Mouse (Mus musculus): ENCODE results near the gene Abhd12b. TPM values are rescaled to one million over a fixed set of nuclear protein-coding genes. Genes with fewer than 3 reads are reported as not detected.

The Abhd12b gene
- polyA plus RNA-seq, 1 experiment = not detected

DNA sequence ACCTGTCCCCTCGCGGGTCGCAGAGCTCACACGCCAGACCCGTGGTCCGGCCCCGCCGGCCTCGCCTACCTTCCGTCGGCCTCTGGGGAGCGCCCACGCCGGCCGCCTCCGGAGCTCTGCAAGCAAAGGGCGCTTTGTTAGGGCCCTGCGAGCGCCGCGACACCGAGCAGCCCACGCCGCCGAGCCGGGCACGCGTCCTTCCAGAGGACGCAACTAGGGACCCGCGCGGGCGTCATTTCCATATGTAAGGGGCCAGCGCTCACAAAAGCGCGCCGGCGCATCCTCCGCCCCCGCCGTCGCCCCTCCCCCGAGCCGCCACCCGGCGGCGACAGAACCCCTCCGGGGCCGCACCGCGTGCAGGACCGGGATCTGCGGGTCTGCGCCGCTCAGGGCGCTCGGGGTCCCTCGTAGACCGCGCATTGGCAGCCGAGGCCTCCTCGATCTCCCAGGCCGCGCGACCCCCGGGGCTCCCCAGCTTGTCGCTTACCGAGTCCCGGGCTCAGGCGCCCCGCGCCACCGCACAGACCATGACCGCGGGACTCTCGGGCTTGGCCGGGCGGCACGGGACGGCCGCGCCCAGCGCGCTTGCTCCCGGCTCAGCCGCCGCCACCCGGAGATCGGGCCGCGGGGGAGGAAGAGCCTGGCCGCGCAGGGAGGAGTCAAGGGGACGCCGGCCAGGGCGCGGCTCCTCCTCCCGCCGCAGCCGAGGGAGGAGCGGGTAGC lies 42.4 kb upstream of the Abhd12b start:
- under 1% methylated on average over 99 of the region's 101 CpGs for WGBS

GRCm38 (mm10) chr12:70112090-70112383 lies 41.9 kb upstream of the Abhd12b start:
- 3% methylated on average over 16 of the region's 16 CpGs for WGBS
- H3K27ac ChIP-seq (ENCODE audit: insufficient read depth, low read depth, low read length) = peak overlapping the region; percentile 55
- TF ChIP-seq POLR2A (IDR thresholded peaks at IDR 0.05; ENCODE audit: insufficient read depth, low read depth, low read length) (no peak), CTCF (IDR thresholded peaks at IDR 0.05; ENCODE audit: insufficient read depth, low read depth, low read length) (no peak)
- H3K4me1 ChIP-seq (ENCODE audit: control insufficient read depth, insufficient read depth, low read length) = peaks cover 15% of the 10 kb centered on the region
- H3K4me3 ChIP-seq (ENCODE audit: insufficient read depth, low read depth, low read length) = peak overlapping the region; percentile 65

More for the DNA sequence above, 42.4 kb upstream of the Abhd12b start:
- Histone ChIP-seq H3K27ac (ENCODE audit: insufficient read depth, low read depth, low read length) (peak overlapping the region; percentile 55), H3K4me3 (ENCODE audit: insufficient read depth, low read depth, low read length) (peak overlapping the region; percentile 65), H3K4me1 (ENCODE audit: control insufficient read depth, insufficient read depth, low read length) (peaks cover 18% of the 10 kb centered on the region)
- TF ChIP-seq CTCF (IDR thresholded peaks at IDR 0.05; ENCODE audit: insufficient read depth, low read depth, low read length) (no peak), POLR2A (IDR thresholded peaks at IDR 0.05; ENCODE audit: insufficient read depth, low read depth, low read length) (peak; percentile 82)

DNA sequence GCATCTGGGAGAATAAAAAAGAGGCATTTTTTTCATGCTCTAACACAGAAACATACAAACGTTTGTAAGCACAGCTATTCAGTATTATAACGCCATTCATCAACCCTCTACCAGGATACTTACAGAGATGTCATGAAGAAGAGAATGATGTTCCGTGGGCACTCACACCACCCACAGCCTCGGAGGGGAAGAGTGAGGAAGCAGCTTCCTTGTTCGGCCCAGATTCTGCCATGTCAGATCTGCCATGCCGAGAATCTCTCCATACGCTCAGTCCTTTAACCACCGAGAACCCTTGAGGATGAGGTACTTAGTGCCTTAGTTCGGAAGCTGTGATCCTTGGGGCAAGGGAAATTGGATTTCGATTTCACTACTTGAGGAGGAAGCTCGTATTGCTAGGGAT lies 40.6 kb upstream of the Abhd12b start, which contains the start of gene Nin:
TSS of gene Nin (minus strand) at position 367 of the 400 bp plus-strand sequence.
- 49% methylated on average over 11 of the region's 11 CpGs for WGBS
- TF ChIP-seq POLR2A (IDR thresholded peaks at IDR 0.05; ENCODE audit: insufficient read depth, low read depth, low read length) (no peak), CTCF (IDR thresholded peaks at IDR 0.05; ENCODE audit: insufficient read depth, low read depth, low read length) (no peak)
- H3K4me1 ChIP-seq (ENCODE audit: control insufficient read depth, insufficient read depth, low read length) = peaks cover 7% of the 10 kb centered on the region
- no peak within 1 kb of the TSS for H3K4me3 ChIP-seq (ENCODE audit: insufficient read depth, low read depth, low read length)
- no peak within 1 kb of the TSS for H3K27ac ChIP-seq (ENCODE audit: insufficient read depth, low read depth, low read length)

DNA sequence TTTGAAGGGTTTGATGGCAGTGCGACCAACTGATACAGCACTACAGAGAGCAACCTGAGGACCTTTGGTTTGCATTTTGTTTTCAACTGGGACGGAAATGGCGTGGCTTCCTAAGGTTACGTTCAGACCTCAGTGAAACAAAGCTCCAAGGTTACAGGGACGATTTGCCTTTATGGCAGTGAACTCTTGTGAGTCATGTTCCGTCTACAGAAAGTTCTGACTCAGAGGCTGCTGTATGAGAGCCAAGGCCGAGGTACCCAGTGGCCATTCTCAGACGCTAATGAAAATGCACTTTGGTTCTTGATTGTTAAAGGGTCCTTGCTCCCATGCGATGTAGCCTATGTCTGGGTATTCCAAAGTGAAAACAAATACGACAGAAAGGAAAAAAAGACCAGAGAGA lies 36.8 kb upstream of the Abhd12b start:
- H3K27ac ChIP-seq (ENCODE audit: insufficient read depth, low read depth, low read length) = no peak overlapping the region
- WGBS = 61% methylated on average over 10 of the region's 10 CpGs
- TF ChIP-seq POLR2A (IDR thresholded peaks at IDR 0.05; ENCODE audit: insufficient read depth, low read depth, low read length) (no peak), CTCF (IDR thresholded peaks at IDR 0.05; ENCODE audit: insufficient read depth, low read depth, low read length) (no peak)
- no peak overlapping the region for H3K4me3 ChIP-seq (ENCODE audit: insufficient read depth, low read depth, low read length)
- peaks cover 2% of the 10 kb centered on the region for H3K4me1 ChIP-seq (ENCODE audit: control insufficient read depth, insufficient read depth, low read length)

DNA sequence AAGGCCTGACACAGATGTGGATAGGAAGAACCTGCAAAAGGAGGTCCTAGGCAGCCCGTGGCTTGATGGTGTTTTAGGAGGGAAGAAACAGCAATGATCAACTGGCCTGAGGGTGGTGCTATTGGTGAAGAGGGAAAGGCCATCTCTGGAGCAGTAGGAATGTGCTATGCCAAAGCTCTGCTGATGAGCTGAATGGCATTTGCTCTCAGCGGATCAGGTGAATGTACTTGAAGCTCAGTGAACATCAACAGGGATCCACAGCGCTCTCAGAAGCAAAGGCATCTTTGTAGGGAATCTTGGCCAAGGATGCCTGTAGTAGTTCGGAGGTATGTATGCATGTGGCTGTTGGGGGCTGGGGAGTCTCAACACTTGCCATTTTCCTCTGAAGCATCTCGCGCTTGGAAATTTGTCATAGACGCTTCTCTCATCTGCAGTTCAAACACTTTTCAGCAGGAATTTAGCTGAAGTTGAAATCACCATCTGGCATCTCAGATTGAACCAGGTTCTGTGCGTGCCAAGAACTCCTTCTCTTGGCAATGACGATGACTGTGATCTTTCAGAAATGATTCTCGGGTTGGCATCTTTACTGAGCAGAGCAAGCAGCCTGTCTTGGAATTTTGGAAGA lies 35.1 kb upstream of the Abhd12b start:
- Histone ChIP-seq H3K27ac (ENCODE audit: insufficient read depth, low read depth, low read length) (no peak overlapping the region), H3K4me3 (ENCODE audit: insufficient read depth, low read depth, low read length) (no peak overlapping the region), H3K4me1 (ENCODE audit: control insufficient read depth, insufficient read depth, low read length) (no peaks in the 10 kb centered on the region)
- 78% methylated on average over 10 of the region's 10 CpGs for WGBS
- TF ChIP-seq POLR2A (IDR thresholded peaks at IDR 0.05; ENCODE audit: insufficient read depth, low read depth, low read length) (no peak), CTCF (IDR thresholded peaks at IDR 0.05; ENCODE audit: insufficient read depth, low read depth, low read length) (no peak)

- WGBS = 40% methylated on average over 2 of the region's 2 CpGs
- Histone ChIP-seq H3K4me1 (ENCODE audit: control insufficient read depth, insufficient read depth, low read length) (no peaks in the 10 kb centered on the region), H3K27ac (ENCODE audit: insufficient read depth, low read depth, low read length) (no peak overlapping the region), H3K4me3 (ENCODE audit: insufficient read depth, low read depth, low read length) (no peak overlapping the region)
- TF ChIP-seq CTCF (IDR thresholded peaks at IDR 0.05; ENCODE audit: insufficient read depth, low read depth, low read length) = no peak
- no peak for TF ChIP-seq POLR2A (IDR thresholded peaks at IDR 0.05; ENCODE audit: insufficient read depth, low read depth, low read length)
Measured at GRCm38 (mm10) chr12:70119552-70119951, 34.4 kb upstream of the Abhd12b start.

DNA sequence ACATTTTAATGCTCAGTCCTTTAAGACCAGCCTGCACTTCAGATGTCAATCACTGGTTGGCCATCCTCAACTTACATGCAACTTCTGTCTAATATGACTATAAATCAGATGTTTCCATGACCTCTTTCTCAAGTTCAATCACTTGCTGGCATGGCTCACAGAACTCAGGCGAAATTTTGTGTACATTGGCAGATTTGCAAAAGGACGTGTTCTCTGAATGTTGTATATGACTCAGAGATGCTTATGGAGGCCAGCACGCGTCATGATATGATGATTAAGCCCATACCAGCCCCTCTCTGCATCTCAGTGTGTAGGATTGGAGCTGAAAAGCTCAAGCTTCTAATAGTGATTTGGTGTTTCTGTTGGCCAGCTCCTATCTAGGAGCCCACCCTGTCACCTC lies 27.3 kb upstream of the Abhd12b start:
- H3K27ac ChIP-seq (ENCODE audit: insufficient read depth, low read depth, low read length) = no peak overlapping the region
- TF ChIP-seq CTCF (IDR thresholded peaks at IDR 0.05; ENCODE audit: insufficient read depth, low read depth, low read length) (no peak), POLR2A (IDR thresholded peaks at IDR 0.05; ENCODE audit: insufficient read depth, low read depth, low read length) (no peak)
- H3K4me3 ChIP-seq (ENCODE audit: insufficient read depth, low read depth, low read length) = no peak overlapping the region
- H3K4me1 ChIP-seq (ENCODE audit: control insufficient read depth, insufficient read depth, low read length) = peaks cover 4% of the 10 kb centered on the region
- 90% methylated on average over 4 of the region's 4 CpGs for WGBS

DNA sequence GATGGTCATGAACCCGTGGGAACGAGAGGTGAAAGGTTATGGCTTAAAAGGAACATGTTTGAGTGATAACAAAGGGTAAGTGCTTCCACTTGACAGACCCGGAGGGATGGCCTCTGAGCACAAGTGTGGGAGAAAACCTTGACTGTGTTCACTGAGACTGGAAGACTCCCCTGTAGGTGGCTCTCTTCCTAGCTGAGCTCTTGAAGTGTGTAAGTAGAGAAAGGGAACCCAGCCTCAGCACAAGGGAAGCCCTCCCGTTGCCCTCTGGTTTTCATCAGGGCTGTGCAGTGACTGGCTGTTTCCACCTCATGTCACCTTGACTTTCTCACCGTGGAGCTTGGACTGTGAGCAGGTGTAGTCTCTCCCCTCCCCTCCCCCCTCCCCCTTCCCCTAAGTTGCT lies 24.8 kb upstream of the Abhd12b start:
- H3K4me1 ChIP-seq (ENCODE audit: control insufficient read depth, insufficient read depth, low read length) = peaks cover 4% of the 10 kb centered on the region
- H3K27ac ChIP-seq (ENCODE audit: insufficient read depth, low read depth, low read length) = no peak overlapping the region
- H3K4me3 ChIP-seq (ENCODE audit: insufficient read depth, low read depth, low read length) = no peak overlapping the region
- 54% methylated on average over 5 of the region's 5 CpGs for WGBS
- TF ChIP-seq CTCF (IDR thresholded peaks at IDR 0.05; ENCODE audit: insufficient read depth, low read depth, low read length) = no peak
- no peak for TF ChIP-seq POLR2A (IDR thresholded peaks at IDR 0.05; ENCODE audit: insufficient read depth, low read depth, low read length)

DNA sequence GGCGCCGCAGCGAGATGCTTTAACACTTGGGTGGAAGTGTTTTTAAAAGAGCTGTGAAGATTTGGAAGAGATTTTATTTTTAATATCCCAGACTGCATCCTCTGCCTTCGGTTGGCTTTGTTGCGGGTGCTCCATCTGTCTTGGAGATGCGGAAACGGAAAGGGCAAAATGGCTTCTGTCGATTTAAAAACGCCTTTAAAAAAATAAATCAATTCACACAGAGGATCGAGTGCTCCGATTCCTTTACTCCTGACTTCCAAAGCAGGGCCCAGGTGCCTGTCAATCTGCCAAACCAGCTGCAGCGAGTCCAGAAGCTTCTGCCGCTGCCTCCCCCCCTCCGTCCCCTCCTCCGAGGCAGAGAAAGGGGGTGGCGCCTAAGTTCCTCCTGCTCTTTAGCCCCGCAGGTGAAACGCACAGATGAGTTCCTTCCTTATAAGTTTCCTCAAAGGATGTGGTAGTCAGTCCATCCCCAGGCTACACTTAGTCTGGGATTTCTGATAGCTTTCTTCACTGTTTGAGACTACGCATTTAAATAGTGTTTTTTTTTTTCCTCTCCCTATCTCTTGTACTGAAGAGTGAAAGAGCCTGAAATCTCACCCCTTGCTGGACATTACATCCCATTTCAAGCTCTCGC lies 22.8 kb upstream of the Abhd12b start:
- Histone ChIP-seq H3K27ac (ENCODE audit: insufficient read depth, low read depth, low read length) (no peak overlapping the region), H3K4me3 (ENCODE audit: insufficient read depth, low read depth, low read length) (peak overlapping the region; percentile 43), H3K4me1 (ENCODE audit: control insufficient read depth, insufficient read depth, low read length) (peaks cover 4% of the 10 kb centered on the region)
- TF ChIP-seq CTCF (IDR thresholded peaks at IDR 0.05; ENCODE audit: insufficient read depth, low read depth, low read length) = no peak
- no peak for TF ChIP-seq POLR2A (IDR thresholded peaks at IDR 0.05; ENCODE audit: insufficient read depth, low read depth, low read length)
- WGBS = 20% methylated on average over 20 of the region's 20 CpGs
